Mouse (Mus musculus) MEL-GATA-1-ER (cell line): Measurements from ENCODE around the gene Fstl1.

Experiments used
- DNase-seq: peaks from one replicate; pipeline ENCODE4 v3.0.0-alpha.2; 2012; ENCODE audit warnings: low read depth; ENCODE audit errors: extremely low read depth

Gene Fstl1

DNA sequence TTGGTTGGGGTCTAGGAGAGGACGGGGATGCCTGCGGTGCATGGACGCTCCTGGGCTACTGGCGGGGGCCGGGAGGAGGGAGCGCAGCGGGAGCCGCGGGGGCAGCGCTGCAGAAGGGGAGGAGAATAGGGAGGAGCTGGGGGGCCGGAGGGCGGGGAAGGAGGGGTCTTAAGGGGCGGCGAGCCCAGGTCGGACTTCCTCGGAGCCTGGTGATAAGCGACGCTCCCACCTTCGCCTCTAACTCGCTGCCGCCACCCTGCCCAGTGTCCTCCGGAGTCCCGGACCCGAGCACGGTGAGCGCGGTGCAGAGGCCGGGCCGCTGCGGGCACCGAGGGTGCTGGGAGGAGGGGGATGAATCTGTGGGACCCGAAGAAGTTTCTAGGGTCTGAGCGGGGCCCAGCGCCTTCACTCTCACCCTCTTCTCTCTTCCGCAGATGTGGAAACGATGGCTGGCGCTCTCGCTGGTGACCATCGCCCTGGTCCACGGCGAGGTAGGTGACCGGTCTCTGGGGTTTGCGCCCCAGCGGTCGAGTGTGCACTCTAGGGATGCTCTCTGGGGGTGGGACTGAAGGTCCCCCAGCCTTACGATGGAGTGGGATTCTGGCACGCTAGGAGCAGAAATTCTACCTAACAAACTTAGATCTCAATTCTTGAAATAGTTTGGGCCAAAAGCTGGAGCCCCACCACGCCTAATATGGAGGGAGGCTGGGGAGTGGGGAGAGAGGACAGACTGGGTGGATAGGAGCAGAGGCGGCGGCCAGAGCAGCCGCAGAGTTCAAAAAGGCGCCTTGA, at the start of gene Fstl1:
Gene Fstl1 (plus strand): TSS at position 14 of the 792 bp plus-strand sequence.
- no peak for DNase-seq

DNA sequence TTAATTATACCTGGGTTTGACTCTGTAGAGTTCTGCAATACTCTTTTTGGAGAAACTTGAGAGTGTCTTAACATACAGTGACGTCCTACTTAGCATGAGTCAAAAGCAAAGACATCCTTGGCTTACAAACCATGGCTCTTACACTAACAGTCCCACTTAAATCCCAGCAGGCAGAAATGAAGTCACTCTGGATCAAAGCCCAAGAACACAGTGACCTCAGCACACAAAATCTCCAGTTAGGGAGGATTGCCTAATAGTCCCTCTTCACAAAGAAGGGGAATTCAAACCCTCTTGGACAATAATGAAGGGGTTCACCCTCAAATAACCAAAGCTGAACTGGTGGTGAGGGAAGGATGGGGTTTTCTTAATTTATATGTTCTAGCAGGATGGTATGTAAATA, 48.0 kb upstream of the Fstl1 start:
- DNase-seq = no peak

DNA sequence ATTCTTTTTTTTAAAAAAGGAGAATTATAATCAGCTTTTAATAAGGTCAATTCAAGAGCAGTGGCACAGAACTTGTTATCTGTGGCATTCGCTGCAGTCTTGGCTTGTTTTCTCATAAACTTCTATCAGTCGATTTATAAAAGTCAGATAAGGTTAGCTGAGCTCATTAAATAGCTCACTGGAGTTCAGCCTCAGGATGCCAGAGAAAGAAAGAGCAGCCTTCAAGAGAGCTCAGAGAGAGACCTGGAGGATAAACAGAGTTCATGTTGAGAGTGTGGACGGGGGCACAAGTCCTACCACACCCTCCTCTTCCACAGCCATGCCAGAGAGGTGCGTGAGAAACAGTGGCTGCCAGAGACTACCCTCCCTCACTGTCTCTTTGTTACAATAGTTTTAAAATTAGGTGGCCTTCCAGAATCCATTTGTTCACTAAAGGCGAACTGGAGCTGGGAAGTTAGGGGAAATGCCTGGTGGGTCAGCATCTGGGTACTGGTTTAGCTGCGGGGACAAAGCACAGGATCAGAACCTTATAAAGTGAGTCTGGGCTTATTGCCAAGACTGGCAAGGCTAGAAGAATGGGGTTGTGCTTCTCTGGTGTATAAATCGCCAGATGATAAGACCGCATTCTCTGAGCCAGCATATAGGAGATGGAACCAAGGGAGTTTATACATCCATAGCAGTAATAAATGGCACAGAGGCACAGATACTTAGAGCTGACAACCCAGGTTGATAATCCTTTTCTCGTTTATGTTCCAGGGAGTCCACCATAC, 47.1 kb upstream of the Fstl1 start:
- no peak for DNase-seq

DNA sequence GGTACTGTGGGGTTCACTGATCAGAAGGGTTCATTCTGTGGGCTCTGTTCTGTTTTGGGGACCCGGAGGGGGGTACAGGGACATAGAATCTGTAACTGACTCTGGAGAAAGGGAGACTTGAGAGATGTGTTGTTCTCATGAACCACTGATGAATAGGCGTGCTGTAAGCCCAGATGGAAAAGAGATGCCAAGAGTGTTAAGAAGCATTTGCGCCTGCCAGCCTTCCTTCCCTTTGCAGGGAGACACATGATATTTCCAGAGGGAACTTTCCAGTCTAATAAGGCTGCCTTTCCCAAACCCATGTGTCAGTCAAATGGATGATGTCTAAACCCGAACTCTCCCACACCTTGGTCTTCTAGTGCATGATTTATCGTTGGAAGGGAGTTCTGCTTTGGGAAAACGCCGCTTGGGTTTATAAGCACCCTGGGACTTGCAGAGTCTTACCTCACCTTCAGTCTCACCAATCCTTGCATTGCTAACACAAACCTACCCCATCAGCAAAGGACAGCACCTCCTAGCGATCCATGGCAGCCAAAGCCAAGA, 46.3 kb upstream of the Fstl1 start:
- no peak for DNase-seq

DNA sequence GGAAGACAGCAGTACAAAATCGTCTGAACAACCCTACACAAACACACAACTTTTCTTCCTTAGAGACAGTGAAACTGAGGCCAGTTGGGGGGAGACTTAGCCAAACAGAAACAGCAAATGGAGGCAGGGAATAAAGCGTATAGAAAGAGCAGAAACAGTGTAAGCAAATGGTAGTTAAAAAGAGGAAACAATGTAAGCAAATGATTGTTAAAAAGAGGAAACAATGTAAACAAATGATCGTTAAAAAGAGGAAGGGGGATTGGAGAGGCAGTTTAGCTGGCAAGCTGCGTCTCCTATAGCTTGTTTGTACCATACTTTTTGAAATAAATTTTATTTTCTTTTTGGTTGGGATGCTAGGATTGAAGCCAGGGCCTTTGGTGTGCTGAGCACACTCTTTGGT, 45.2 kb upstream of the Fstl1 start:
- DNase-seq = peak; percentile 39

DNA sequence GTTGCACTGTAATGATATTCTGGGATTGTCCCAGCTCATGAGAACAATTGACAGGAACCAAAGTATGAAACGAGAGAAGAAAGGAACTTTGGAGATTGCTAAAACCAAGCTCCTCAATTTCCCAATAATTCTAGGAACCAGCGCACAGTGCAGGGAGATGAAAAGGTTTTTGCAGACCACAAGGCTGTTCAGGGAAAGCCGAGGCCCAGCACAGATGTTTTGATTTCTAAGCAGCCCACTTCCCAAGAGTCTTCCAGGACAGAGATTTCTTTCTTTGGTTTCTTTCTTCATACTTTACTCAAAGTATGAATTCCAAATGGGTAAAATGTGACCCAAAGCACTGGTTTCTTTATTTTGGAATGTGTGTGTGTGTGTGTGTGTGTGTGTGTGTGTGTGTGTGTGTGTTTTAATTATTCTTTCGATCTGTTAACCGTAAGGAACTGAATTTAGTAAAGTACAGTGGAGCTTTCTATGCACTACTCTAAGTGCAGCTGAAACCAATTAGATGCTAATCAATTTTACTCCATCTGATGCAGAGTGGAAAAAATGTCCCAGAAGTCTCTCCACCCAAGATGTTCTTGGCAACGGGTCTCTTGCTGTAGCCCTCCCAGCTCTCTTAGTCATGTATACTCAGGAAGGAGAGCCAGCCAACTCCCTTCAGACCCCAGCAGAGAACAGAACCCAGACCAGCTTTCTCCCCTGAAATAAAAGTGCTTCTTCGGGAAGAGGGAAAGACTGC, 44.5 kb upstream of the Fstl1 start:
- DNase-seq = no peak

DNA sequence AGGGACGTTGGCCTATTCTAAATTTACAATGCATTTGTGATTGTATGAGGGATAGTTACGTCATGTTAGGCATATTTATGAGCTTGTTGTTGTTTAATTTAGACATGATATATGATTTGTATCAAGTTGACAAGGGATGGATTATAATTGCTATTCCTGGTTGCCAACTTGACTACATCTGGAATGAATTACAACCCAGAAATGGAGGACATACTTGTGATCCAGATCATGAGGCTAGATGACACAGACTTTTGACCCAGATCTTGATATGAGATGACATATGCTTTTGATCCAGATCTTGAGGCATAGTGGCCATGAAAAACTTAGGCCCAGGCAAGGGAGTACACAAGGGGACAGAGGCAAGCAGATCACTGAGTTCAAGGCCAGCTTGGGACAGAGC, 36.6 kb upstream of the Fstl1 start:
- DNase-seq = no peak

DNA sequence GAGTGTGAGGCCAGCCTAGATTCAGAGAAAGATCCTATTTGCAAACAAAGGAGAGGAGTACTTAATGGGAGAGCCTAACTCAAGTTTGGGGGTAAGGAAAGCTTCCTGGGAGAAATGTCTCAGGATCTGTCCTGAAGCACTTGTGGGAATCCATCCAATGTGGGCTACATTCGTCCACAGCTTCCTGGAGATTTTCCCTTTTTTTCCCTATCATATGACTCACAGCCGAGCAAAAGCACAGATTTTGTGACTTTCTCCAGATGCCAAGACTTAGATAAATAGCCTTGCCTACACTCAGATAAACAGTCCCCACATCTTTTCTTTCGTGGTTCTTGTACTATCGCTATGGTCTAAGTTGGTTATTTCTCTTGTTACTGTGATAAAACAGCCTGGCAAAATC, 34.4 kb upstream of the Fstl1 start:
- DNase-seq = no peak

DNA sequence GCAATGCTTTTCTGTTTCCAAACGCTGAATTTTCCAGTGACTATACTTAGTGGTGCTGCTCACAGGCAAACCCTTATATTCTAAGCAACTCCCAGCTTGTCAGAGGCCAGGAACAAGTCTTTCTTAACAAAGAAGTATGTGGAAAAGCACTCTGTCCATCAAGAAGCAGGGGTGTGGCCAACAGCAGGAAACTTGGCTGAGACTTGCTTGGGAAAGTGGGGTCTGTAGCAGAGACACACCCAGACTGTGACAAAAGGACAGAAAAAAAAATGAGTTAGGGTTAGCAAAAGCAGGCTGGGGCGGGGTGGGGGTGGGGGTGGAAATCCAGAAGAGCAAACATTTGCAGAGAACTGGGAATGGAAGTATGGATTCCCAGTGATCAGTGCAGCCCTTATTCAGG, 23.8 kb upstream of the Fstl1 start:
- no peak for DNase-seq

DNA sequence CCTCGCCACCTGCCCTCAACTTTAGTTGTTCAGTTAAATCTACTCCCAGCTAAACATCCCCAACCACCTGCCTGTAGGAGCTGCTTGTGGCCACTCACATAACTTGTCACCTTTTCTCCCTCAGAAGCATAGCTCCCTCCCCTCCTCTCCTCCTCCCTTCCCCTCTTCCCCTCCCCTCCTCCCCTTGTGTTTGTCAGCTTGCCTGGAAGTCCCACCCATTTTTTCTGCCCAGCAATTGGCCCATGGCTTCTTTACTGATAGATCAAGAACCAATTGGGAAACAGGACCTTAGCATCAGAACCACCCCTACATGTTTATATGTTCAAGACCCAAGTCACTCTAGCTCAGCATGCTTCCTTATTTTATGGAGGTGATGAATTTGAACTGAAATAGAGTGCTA, 22.9 kb upstream of the Fstl1 start:
- no peak for DNase-seq

DNA sequence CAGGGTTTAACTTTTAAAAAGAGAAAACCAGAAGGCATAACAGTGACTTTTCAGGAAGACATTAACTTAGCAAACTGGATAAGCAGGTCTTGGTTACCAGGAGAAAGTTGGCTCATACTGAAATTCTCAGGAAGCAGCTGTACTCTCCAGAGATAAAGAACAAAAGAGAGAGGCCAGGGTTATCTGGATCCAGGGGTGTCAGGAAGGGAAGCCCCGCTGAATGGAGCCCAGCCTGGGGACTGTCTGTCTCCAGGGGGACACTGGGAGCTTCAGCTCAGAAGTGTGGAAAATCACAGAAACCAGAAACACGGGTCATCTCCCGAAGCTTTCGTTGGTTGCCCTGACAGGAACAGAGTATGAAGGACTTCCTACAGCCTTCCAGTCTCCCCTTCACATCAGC, 22.2 kb upstream of the Fstl1 start:
- DNase-seq = no peak

DNA sequence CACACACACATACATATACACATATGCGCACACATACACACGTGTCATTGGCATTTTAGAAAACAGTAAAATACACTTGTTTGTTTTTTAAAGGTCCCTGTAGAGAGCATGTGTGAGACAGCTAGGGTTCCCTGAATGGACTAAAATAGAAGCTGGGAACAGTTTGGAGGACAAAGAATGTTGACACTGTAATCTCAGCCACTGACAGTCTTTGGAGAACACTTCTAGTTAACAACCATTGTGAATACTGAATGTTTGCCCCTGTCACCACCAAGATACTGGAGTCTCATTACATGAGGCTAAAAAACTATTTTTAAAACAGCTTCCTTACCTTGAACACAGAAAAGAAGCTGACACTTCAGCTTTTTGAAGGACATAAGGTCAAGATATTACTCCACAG, 19.4 kb upstream of the Fstl1 start:
- DNase-seq = no peak

DNA sequence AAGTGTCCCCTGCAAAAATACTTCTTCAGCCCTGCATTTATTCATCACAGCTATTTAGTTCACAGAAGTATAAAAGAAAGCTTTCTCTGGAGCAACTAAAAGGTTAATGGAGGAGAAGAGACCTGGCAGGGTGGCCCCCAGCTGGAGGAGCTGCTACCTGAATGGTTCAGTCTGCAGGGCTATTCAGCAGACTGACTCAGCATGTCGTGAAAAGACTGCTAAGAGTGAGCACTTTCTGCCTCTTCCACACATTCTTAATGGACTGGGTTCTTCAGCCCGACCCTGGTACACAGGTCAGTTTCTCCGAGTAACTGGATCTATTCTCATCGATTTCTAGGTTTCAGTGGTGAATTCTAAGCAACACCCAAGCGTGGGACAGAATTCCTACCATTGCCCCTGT, 12.9 kb upstream of the Fstl1 start:
- DNase-seq = no peak

DNA sequence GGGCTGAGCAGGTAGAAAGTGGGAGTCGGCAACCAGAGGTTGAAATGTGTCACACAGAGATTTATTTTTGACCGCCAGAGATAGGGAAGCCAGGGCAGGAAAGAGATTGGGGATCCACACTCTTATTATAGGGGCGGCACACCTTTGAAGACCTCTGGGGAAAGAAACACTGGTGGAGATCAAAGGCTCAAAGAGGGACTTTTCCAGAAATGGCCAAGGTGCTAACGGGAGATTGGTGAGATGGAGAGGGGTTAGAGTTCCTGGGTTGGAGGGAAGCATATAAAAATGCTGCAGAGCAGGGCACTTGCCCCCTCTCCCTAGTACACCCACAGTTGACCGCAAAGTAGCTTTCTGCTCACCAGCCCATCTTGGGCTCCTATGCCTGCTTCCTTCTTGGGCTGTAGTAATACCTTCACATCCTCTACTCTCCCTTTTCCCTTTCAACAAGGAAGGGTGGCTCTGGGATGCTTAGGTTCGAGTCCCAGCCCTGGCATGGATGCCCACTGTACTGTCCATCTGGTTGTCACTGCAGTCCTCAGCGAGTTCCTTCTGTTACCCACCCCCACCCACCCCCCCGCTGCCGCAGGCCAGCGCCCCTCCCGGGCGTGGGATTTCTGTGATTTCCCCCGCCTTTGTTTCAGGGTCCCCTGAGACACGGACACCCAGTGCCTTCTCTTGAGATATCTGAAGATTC, 360 bp upstream of the Fstl1 start:
- no peak for DNase-seq

DNA sequence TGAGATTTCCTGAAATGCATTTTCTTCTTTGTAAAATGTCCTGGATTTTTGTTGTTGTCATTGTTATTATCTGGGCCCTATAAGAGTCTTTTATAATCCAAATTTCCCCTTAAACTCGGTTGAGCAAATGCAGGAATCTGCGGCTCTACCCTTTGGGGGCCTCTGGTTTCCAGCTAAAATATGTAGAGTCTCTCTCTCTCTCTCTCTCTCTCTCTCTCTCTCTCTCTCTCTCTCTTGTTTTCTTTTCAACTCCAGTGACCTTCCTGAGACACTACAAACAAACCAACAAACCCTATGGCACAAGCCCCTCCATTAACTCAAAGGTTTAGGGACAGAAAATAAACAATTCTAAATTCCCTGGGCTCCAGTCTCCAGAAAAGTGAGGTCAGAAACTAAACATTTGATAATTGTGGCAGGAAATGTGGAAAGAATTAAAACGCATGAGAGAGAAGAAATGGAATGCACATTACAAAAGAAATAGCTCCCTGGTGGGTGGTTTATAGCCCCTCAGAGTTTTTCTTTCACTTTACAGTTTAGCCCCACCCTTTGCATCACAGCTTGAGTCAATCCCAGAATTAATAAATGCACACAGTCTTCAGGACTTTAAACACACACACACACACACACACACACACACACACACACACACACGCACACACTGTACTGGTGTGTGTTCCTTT, 1.3 kb downstream of the Fstl1 start:
- no peak for DNase-seq

DNA sequence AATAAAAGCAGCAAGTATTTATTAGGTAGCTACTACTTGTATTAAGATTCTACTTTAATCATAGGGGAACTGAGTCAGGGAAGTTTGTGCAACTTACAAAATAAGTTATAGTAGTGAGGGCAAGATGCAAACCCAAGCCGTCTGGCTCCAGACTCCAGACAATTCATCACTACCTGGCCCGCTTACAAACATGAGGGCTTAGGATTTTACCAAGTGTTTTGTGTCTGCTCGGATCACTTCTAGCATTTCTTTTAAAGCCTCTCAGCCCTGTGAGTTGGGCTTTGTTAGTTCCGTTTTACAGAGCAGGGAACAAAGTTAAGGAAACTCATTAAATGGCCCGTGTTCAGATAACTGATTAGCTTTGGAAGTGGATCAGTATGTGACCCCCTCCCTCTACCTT, 1.9 kb downstream of the Fstl1 start:
- DNase-seq = no peak

DNA sequence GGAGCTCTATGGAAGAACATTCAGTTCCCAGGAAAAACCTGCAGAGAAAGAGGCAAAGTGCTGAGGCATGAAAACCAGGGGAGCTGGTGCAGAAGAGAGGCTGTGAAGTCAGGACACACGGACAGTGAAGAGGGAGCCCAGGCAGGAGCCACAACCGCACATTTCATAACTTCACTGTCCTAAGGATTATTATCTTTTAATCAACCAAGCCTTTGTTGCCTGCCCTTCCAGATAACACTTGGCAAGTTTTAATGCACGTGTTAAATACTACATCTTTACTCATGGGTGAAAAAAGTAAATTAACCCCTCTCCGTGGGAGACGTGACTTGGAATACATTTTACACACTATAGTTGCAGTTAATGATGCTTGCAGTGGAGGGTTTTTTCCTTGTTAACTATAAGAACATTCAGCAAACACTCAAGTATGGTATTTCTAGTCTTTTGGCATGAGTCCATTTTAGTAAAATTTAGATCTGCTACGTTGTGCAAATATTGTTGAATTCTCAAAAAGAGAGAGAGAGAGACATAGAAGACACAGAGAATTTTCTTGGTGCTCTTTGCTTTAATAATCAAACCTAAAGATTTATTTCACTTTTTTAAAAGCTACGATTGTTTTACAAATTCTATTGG, 3.1 kb downstream of the Fstl1 start:
- no peak for DNase-seq

DNA sequence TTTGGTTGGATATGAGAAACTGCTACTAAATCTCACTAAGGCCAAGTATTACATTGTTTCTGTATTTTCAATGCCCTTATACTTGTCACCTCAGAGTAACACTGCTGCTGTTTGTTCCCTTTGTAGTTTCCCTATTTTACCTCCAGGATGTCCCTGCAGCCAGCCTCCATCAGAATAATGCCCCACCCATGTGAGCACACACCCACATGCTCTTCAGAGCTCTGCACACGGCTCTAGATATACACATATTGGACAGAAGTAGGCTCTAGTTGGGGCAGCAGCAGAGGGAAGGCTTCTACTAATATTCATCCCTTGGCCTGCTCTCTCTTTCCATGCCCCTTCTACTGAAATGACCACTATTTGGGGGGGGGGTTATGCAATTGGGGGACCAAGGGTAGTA, 3.7 kb downstream of the Fstl1 start:
- peak; percentile 19 for DNase-seq

DNA sequence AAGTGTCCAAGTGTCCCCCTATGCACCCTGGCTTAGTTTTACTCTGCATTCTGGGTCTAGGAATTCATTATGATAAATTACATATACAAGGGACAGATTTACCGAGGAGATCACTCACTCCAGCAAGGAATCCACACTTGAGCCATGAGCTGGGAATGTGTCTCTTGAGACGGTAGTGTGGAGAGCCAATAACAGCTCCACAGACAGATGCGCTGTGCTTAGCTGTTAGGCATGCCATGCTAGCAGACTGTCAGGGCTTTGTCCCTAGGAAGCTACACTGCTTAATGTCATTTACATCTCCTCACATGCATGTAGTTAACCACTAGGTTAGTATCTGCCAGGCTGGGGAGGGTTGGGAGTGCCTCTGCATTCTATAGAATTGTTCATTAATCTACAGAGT, 4.2 kb downstream of the Fstl1 start:
- no peak for DNase-seq

DNA sequence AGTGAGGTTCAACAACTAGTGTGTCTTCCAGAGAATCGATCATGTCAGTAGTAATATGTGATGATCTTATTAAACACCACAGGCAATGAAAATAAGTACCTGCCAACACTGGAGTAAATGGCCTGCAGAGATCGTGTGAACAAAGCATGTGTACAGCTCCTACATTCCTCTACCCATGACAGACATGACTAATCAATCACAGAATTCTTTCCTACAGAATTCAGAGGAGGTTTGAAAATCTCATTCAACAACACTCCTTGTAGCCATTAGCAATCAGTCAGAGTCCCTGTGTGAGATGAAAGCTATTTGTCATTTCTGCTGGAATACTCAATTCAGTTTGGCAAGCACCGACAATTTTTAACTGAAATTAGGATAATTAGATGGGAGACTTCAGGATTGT, 7.9 kb downstream of the Fstl1 start:
- no peak for DNase-seq
